Mouse (Mus musculus) thymus, postnatal 4 days (tissue): ENCODE data around the gene Prkaa2.
"Not testable (repeated sequence)": the region's sequence is repeated elsewhere in the genome, so short reads cannot be mapped to it uniquely, and the experiment has no call there.

Experiments
- DNase-seq: peaks from one replicate; pipeline ENCODE4 v3.0.0; 2021

The Prkaa2 gene

DNA sequence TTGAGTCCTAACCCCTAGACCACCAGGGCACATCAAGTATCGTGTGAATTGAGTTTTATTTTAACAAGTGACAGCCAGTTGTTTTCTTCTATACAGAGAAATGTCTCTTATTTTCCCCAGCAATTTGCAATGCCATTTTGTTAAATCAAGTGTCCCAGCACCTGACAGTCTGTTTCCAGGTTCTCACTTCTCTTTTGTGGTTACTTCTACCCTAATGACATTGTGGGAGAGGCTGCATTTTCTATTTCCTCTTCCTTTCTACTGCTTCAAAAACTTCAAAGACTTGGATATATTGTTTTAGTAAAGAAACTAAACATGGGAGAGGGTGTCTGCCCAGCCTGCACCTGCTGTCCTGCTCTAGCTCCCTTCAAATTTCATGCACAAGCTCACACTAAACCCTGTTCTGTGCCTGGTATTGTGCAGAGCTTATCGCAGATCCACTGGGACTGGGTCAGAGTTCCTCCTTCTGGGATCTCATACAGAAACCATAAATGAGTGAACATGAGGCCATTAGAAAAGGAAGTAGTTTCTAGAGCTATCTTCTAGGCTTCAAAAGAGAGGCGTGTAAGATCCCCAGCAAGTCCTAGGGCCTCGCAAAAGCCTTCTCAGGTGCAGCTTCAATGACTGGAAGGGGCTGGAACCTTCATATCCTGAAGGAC lies 102.2 kb downstream of the Prkaa2 start:
- no peak for DNase-seq

DNA sequence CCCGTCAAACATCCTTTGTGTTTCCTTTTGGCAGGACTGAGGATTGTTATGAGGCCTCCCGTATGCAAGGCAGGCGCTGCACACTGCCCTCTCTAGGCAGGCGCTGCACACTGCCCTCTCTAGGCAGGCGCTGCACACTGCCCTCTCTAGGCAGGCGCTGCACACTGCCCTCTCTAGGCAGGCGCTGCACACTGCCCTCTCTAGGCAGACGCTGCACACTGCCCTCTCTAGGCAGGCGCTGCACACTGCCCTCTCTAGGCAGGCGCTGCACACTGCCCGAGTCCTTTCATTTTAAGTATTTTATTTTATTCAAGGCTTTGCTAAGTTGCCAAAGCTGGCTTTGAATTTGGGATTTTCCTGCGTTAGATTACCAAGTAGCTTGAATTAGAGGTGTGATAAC lies 105.0 kb downstream of the Prkaa2 start:
- DNase-seq, result not testable (repeated sequence)

DNA sequence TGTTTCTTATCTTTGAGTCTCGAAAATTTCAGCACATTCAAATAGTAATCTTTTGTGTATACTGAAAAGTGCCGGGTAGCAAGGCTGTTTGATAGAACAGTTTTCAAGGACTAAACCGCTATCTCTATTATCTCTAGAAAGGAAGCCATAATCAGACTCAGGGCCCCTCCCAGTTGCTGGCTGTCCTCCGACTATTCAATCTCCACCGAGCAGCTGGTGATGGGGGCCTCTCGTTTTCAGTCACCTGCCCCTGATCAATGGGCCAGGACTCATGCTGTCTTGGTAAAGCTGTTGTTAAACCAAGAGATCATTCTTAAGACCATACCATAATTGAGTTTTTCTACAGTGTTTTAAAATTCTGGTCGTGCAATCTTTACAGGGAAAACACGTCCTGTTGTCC lies 105.6 kb downstream of the Prkaa2 start:
- no peak for DNase-seq

DNA sequence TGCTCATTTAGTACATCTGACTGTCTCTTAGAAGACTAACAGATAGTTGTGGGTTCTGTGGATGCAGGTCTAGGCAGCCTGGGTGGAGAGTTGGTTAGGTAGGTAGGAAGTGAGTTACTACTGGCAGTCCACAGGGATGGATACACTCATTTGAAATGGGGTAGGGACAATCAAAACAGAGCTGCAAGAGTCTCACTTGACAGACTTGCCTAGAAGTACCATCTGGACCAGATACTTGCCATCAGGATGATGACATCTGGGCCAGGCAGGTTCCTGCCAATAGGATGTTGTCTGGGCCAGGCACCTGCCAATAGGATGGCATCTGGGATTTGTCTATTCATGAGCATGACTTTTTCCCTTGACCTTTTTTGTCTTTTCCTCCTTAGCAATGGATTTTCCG lies 108.0 kb downstream of the Prkaa2 start:
- no peak for DNase-seq

DNA sequence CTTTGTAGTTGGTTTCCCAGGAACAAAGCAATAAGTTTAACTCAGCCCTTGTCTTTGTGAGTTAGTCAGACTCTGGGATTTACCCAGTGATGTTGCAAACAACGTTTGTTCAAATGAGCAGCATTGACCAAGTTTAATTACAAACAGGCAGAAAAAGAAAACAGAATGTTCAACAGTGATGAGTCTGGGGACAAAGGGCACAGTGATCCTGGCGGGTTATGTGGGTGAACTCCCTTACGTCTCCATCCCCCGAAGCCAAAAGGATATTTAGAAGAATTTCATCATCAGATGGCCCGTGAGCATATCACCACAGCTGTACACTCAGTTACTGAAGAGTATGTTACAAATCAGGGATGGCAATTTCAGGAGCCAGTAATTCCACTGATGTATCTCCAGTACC lies 110.0 kb downstream of the Prkaa2 start:
- no peak for DNase-seq

DNA sequence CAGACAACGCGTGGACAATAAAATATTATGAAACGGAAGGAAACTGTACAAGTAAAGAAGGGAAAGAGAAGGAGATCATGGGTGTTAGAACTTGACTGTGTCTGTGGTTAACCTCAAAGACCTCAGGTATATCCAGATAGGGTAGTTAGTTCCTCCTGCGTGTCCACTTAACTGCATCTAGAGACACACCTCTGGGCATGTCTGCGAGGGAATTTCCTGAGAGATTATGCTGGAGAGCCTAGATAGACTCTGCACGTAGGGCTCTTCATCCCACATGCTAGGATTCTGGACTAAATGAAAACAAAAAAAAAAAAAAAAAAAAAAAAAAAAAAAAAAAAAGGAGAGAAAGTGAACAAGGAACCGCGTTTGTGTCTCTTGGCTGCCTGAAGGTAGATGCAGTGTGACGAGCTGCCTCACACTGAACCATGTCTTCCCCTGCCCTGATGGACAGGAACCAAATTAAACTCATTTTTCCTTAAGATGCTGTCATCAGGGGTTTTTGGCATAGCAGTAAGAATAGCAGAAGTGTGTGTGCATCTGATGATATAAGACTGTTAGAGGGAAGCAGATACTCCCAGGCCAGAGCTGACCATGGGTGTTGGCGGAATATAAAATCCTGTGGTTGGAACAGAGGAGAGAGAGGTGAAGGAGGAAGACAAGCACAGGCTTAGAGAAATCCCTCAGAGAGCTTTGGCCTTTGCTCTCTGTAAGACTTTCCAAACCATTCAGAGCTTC lies 116.4 kb downstream of the Prkaa2 start:
- DNase-seq, result no peak

DNA sequence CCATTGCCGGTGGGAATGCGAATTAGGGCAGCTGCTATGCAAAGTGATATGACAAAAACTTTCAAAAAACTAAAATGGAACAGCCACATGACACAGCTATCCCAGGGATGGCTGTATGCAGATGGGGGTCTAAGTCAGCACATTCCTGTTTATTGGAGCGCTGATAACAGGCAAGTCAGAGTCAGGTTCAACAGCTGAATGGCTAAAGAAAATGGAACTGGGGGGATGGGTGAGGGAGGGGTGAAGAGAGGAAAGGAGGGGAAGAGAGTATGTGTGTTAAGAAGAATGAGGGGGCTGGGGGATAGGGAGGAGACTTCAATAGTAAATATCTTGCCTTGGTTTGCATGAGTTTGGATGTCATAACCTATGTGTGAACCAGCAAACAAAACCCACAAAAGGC lies 117.4 kb downstream of the Prkaa2 start:
- DNase-seq, result no peak

DNA sequence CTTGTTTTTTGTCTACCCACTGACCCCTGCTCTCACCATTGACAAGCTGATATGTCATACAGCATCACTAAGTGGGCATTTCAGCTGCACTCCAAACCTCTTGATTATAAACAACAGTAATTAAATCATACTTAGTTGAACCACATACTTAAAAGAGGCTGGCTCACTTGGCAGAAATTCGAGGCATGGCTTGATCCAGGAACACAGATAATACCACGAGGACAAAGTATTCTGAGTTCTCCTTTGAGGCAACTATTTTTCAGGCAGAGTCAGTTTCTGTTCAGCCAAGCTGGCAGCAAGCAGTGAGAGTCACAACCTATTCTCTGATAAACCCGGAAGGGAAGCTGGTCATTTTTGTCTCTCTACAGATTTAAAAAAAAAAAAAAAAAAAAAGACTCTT lies 119.0 kb downstream of the Prkaa2 start:
- no peak for DNase-seq

DNA sequence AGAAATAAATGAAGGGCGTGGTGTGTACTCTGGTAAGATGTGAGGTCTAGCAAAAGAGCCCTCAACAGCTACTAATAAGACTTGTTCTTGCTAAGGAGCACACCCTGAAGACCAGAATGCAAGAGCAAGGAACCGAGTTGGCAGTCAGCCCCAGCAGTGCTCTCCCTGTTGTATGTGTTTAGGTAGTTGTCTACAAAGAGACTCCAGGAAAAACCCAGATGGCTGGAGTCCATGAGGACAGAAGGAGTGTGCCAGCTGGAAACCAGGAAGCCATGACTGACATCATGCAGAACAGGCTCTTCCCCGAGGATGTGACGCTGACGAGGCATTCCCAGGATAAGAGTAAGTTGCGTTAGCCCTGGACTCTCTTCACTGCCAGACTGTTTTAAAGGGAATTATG lies 119.7 kb downstream of the Prkaa2 start:
- DNase-seq, result no peak

DNA sequence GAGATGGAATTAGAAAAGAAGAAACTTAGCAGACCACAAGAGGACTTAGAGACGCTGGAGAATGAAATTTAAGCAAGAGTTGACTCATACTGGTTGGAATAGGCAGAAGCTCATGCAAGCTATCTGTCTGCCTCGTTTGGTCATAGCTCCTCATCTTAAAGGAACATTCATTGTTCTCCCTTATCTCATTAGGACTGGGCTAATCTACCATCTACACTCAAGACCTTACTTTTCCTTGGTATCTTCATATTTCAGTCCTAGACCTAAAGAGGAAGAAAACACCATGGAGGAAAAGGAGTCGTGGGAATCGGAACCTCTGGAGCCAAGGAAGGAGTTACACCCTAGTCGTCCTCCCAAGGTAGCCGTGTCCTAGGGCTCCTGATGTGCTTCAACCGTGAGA lies 121.0 kb downstream of the Prkaa2 start:
- no peak for DNase-seq

DNA sequence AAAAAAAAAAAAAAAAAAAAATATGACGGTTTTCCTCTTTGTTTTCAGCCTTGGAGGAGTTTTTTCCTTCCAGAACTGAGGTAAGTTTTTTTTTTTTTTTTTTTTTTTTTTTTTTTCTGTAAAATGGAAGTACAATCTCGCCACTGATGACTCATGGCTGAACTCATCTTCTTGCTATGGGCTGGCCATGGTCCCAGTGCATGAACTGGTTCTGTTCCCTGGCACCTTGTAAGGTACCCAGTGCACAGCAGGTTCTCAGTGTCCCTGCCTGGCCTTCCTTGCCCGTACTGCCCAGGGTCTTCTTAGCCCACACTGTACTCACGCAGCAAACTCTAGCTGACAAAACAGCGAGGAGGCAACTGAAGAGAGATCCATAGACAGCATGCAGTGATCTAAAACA lies 121.6 kb downstream of the Prkaa2 start:
- DNase-seq, result no peak

DNA sequence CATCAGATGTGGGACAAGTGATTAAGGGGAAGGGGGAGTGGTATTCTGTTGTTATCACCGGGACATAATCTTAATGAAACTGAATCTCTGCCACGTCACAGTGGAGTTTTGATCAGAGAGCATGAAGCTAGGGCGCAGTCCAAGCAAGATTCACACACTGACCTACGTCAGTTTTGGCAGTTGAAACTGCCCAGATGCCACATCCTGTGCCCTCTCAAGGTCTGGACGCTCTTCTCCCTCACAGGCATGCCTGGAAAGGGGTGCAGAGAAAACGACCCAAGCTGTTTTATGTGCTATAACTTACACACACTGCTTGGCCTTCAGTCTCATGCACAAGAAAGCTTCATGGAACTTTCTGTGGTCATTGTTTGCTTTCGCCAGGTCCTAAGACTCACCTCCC lies 122.1 kb downstream of the Prkaa2 start:
- no peak for DNase-seq

DNA sequence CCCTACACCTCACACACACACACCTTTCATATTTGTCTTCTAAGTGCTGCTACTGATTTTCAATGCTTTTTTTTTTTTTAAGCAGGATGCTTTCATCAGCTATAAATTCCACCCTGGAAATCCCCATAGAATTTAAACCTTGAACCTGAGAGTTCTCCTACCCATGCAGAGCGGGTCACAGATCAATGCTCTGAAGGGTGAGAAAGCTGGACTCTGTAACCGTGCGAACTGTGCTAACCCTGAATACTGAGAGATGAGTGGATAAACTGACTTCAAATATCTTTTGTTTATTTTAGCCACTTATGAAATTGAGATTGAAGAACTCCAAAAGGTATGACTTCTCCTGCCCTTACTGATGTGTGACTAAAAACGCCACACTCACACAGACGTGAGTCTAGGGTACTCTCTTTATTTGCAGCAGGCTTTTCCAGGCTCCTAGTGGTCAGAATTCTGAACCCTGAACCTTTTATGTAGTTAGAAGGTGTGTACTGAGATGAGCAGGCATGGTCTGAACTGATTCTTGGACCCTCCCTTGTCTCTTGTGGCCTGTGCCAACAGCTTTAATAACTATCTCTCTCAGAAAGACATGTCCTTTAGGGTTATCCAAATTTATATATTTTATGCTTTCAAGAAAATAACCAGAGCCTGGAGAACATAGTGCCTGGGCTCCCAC lies 123.6 kb downstream of the Prkaa2 start:
- DNase-seq, result no peak
